Mouse (Mus musculus): ENCODE measurements around the gene Abhd14b. TPM values are rescaled to one million over a fixed set of nuclear protein-coding genes. Genes with fewer than 3 reads are reported as not detected.
A peak's percentile ranks its signal among the peaks of the same experiment; 100 is the strongest.

Gene Abhd14b
- 27.6 and 32.0 TPM in 2 replicates for polyA plus RNA-seq (2012; ENCODE audit: insufficient read depth, insufficient read length, missing spikeins)

DNA sequence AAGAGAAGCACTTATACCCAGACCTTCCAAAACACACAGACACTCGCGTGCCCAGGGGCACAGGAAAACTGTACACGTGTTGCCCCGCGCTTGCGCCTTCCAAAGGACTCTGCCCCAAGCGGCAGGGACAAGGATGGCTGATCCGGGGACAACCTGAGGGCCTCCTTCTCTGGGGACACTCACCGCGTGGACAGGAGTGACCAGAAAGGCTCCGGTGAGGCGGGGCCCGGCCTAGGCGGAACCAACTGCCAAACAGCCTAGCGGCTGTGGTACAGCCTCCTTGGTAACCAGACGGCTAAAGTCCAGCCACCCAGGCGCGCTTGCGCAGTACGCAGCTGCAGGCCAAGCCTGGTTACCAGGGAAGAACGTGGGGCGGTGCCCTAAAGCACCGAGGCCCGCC lies at the start of gene Abhd14b, which contains the start of gene Abhd14a:
Abhd14b (plus strand) TSS at position 112 of the 400 bp plus-strand sequence.
Abhd14a (minus strand) TSS at position 331 of the 400 bp plus-strand sequence.
- Histone ChIP-seq H3K4me3 (ENCODE audit: insufficient read depth, low read length) (peak within 1 kb of the TSS; percentile 84), H3K27ac (ENCODE audit: insufficient read depth, low read depth, low read length) (peak within 1 kb of the TSS; percentile 55), H3K4me1 (ENCODE audit: control insufficient read depth, insufficient read depth, low read length) (peaks cover 7% of the 10 kb centered on the region)
- TF ChIP-seq CTCF (IDR thresholded peaks at IDR 0.05; ENCODE audit: low read depth, low read length) (0 out of 2 replicates have a peak, but pooled peaks have one; percentile 26), POLR2A (IDR thresholded peaks at IDR 0.05; ENCODE audit: borderline replicate concordance, low read depth, low read length) (no peak)

- Histone ChIP-seq H3K4me1 (ENCODE audit: control insufficient read depth, insufficient read depth, low read length) (peaks cover 6% of the 10 kb centered on the region), H3K4me3 (ENCODE audit: insufficient read depth, low read length) (no peak overlapping the region), H3K27ac (ENCODE audit: insufficient read depth, low read depth, low read length) (no peak overlapping the region)
- TF ChIP-seq POLR2A (IDR thresholded peaks at IDR 0.05; ENCODE audit: borderline replicate concordance, low read depth, low read length) (no peak), CTCF (IDR thresholded peaks at IDR 0.05; ENCODE audit: low read depth, low read length) (no peak)
Observed at GRCm38 (mm10) chr9:106397733-106398132, 49.5 kb upstream of the Abhd14b start.

- no peak for TF ChIP-seq POLR2A (IDR thresholded peaks at IDR 0.05; ENCODE audit: borderline replicate concordance, low read depth, low read length)
- no peak for TF ChIP-seq CTCF (IDR thresholded peaks at IDR 0.05; ENCODE audit: low read depth, low read length)
- H3K4me3 ChIP-seq (ENCODE audit: insufficient read depth, low read length): no peak overlapping the region
- H3K27ac ChIP-seq (ENCODE audit: insufficient read depth, low read depth, low read length): no peak overlapping the region
- H3K4me1 ChIP-seq (ENCODE audit: control insufficient read depth, insufficient read depth, low read length): peaks cover 6% of the 10 kb centered on the region
Observed at GRCm38 (mm10) chr9:106398667-106399311, 48.5 kb upstream of the Abhd14b start.

- no peak for TF ChIP-seq CTCF (IDR thresholded peaks at IDR 0.05; ENCODE audit: low read depth, low read length)
- Histone ChIP-seq H3K4me1 (ENCODE audit: control insufficient read depth, insufficient read depth, low read length) (no peaks in the 10 kb centered on the region), H3K27ac (ENCODE audit: insufficient read depth, low read depth, low read length) (no peak overlapping the region), H3K4me3 (ENCODE audit: insufficient read depth, low read length) (no peak overlapping the region)
Observed at GRCm38 (mm10) chr9:106399808-106400207, 47.5 kb upstream of the Abhd14b start.

DNA sequence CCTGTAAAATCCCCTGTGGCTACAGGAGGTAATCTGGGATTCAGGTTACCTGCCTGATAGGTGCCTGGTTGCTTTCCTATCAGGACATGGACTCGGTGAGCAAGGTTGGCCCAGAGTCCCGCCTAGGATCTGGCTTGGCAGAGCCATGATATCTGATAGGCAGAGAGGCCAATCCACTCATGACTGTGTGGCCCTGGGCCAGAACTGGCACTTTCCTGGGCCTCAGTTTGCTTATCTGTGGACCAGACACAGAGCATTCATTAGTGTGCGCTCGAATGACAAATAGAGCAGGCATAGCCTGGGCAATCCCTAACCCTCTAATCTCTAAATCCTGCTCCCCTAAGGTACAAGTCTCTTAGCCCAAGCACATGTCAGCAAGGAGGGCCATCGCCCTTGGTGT lies 45.1 kb upstream of the Abhd14b start:
- no peak overlapping the region for H3K27ac ChIP-seq (ENCODE audit: insufficient read depth, low read depth, low read length)
- no peak overlapping the region for H3K4me3 ChIP-seq (ENCODE audit: insufficient read depth, low read length)
- TF ChIP-seq POLR2A (IDR thresholded peaks at IDR 0.05; ENCODE audit: borderline replicate concordance, low read depth, low read length) (no peak), CTCF (IDR thresholded peaks at IDR 0.05; ENCODE audit: low read depth, low read length) (no peak)
- H3K4me1 ChIP-seq (ENCODE audit: control insufficient read depth, insufficient read depth, low read length): no peaks in the 10 kb centered on the region

GRCm38 (mm10) chr9:106402607-106403375 lies 44.5 kb upstream of the Abhd14b start:
- no peak overlapping the region for H3K4me3 ChIP-seq (ENCODE audit: insufficient read depth, low read length)
- no peaks in the 10 kb centered on the region for H3K4me1 ChIP-seq (ENCODE audit: control insufficient read depth, insufficient read depth, low read length)
- TF ChIP-seq CTCF (IDR thresholded peaks at IDR 0.05; ENCODE audit: low read depth, low read length): no peak
- TF ChIP-seq POLR2A (IDR thresholded peaks at IDR 0.05; ENCODE audit: borderline replicate concordance, low read depth, low read length): no peak
- H3K27ac ChIP-seq (ENCODE audit: insufficient read depth, low read depth, low read length): no peak overlapping the region

DNA sequence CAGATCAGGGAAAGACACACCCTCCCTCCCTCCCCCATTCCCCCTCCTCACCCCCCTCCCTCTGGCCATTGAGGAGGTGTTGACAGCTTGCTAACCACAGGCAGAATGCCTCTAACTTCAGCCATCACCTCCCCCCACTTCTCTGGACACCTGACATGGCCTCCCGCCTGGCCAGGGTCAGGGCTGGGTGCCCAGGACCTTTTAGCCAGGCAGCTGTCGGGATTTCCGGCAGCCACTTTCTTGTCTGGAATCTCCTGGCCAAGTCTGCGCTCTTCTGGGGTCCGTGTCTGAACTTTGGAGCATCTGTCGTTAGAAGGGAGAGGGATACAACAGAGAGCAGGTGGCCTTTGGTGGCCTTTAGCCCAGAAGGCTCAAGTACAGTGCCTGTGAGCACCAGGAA lies 42.0 kb upstream of the Abhd14b start:
- Histone ChIP-seq H3K4me3 (ENCODE audit: insufficient read depth, low read length) (no peak overlapping the region), H3K4me1 (ENCODE audit: control insufficient read depth, insufficient read depth, low read length) (no peaks in the 10 kb centered on the region), H3K27ac (ENCODE audit: insufficient read depth, low read depth, low read length) (no peak overlapping the region)
- TF ChIP-seq POLR2A (IDR thresholded peaks at IDR 0.05; ENCODE audit: borderline replicate concordance, low read depth, low read length) (no peak), CTCF (IDR thresholded peaks at IDR 0.05; ENCODE audit: low read depth, low read length) (no peak)

DNA sequence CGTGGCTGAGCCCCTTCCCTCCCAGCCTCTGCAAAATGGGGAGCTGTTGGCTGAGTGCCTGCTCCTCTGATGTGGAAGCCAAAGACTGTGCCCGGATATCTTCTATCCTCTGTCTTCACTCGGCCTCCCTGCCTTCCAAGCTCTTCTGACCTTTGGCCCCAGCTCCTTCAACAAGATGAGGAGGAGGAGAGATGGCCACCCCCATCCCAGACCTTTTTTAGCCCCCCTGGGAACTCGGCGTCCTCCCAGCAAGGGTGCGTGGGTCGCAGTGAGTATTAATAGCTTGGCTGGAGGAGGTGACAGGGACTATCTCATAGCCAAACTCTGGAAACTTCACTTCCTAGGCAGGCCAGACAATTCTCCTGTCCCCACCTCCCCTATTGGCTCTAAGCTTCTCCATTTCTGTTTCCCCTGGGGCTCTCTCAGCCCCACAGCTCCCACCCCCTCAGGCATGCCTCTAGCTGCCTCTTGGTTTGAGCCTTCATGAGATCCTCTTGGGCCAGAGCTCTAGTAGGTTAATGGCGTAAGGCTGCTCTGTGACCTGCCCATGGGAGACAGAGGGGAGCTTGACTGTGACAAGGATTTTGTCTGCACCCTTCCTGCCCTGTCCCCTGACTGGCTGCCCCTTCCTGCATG lies 40.7 kb upstream of the Abhd14b start:
- Histone ChIP-seq H3K4me1 (ENCODE audit: control insufficient read depth, insufficient read depth, low read length) (peaks cover 7% of the 10 kb centered on the region), H3K4me3 (ENCODE audit: insufficient read depth, low read length) (no peak overlapping the region), H3K27ac (ENCODE audit: insufficient read depth, low read depth, low read length) (no peak overlapping the region)
- no peak for TF ChIP-seq POLR2A (IDR thresholded peaks at IDR 0.05; ENCODE audit: borderline replicate concordance, low read depth, low read length)
- TF ChIP-seq CTCF (IDR thresholded peaks at IDR 0.05; ENCODE audit: low read depth, low read length): no peak

DNA sequence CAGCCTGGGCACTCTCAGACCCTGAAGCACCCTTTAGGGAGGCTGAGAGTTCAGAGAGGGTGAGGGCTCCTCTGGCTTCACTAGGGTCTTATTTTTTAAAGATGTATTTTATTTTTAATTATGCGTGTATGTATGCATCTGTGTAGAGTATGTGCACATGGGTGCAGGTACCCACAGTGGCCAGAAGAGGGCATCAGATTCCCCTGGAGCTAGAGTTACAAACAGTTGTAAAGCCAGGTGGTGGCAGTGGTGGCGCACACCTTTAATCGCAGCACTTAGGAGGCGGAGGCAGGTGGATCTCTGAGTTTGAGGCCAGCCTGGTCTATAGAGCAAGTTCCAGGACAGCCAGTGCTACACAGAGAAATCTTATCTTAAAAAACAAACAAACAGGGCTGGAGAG lies 38.2 kb upstream of the Abhd14b start:
- no peak overlapping the region for H3K4me3 ChIP-seq (ENCODE audit: insufficient read depth, low read length)
- H3K4me1 ChIP-seq (ENCODE audit: control insufficient read depth, insufficient read depth, low read length): peaks cover 9% of the 10 kb centered on the region
- TF ChIP-seq CTCF (IDR thresholded peaks at IDR 0.05; ENCODE audit: low read depth, low read length): no peak
- no peak for TF ChIP-seq POLR2A (IDR thresholded peaks at IDR 0.05; ENCODE audit: borderline replicate concordance, low read depth, low read length)
- no peak overlapping the region for H3K27ac ChIP-seq (ENCODE audit: insufficient read depth, low read depth, low read length)

Measured in bone marrow macrophage, adult 2 months (primary cell).